Mouse (Mus musculus): Measurements from ENCODE around the gene Aifm1. TPM values are rescaled to one million over a fixed set of nuclear protein-coding genes. Genes with fewer than 3 reads are reported as not detected.
A peak's percentile ranks its signal among the peaks of the same experiment; 100 is the strongest.

The Aifm1 gene
- polyA plus RNA-seq, 1 experiment from 2014 or later, result 139 TPM

DNA sequence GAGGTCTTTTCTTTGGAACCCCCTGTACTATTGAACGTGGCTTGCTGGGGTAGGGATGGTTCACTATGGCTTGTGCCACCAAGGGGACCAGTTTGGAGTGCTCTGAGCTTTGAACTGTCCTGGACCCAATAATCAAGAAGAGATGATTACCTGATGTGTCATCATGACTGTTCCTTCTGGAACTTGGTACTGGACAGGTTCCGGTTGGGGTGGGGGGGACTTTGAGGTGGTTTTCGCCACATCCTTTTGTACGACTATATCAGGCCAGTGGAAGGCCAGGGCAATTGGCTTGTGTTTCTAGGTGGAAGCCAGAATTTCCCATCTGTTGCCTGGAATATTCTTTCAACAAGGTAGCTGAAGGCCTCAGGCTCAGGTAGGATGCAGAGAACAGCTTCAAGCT is 49.7 kb downstream of the Aifm1 start:
- H3K9me3 ChIP-seq (replicated peaks; ENCODE audit: control insufficient read depth, low read length), result no peaks in the 10 kb centered on the region
- no peak overlapping the region for H3K4me2 ChIP-seq (ENCODE audit: low read depth, low read length)
- no peak overlapping the region for H3K9ac ChIP-seq (ENCODE audit: low read length)
- ATAC-seq (replicated peaks; ENCODE audit: extremely low read depth, insufficient read depth, low FRiP score), result no peak
- no peak overlapping the region for H3K4me3 ChIP-seq (ENCODE audit: low read length)
- no peaks in the 10 kb centered on the region for H3K27me3 ChIP-seq (ENCODE audit: control insufficient read depth, insufficient read depth, low read length)
- H3K36me3 ChIP-seq (ENCODE audit: control insufficient read depth, insufficient read depth), result no peaks in the 10 kb centered on the region
- H3K27ac ChIP-seq (ENCODE audit: low read length), result no peak overlapping the region
- H3K4me1 ChIP-seq (ENCODE audit: control insufficient read depth, insufficient read depth, low read length), result peaks cover 8% of the 10 kb centered on the region
- 90% methylated on average over 4 of the region's 4 CpGs for WGBS

DNA sequence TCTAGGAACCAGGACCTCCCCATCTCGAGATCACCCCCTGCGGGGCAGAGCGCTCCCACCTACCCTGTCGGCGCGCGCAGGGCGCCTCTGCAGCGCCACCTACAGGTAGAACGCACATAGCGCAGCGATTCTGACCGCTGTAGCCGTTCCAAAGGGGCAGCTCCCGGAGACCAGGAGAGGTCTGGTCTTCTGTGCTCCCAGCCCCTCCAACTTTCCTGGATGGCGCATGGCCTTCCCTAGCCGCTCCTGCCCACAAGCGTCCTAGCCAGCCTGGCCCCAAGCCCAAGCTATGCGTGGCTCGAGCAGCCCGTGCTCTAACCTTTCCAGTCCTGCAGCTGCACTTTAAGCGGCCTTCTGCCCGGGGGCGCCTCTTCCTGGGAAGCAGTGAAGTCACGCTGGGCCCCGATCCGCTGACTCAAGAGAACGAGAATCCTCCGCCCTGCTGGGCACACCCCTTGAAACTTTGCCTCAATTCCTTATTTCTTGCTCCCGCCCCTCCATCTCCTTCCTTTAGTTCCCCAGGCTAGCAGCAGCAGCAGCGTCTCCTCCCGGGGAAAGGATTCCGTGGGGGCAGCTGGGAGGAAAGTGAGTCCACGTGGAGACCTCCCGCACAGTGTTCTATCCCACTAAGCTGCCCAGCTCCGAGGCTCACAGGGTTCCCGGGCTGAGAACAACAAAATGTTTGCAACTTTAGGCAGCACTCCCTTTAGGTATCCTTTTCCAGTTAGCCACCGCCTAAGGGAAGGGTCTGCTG is 50.4 kb downstream of the Aifm1 start, which contains the start of gene Elf4:
Gene Elf4, minus strand, starts transcription at position 379 of the 754 bp plus-strand sequence.
- 14% methylated on average over 38 of the region's 38 CpGs for WGBS
- peaks cover 5% of the 10 kb centered on the region for H3K4me1 ChIP-seq (ENCODE audit: control insufficient read depth, insufficient read depth, low read length)
- H3K9me3 ChIP-seq (replicated peaks; ENCODE audit: control insufficient read depth, low read length), result no peaks in the 10 kb centered on the region
- peak within 1 kb of the TSS; percentile 62 for H3K4me2 ChIP-seq (ENCODE audit: low read depth, low read length)
- peak; percentile 82 for ATAC-seq (replicated peaks; ENCODE audit: extremely low read depth, insufficient read depth, low FRiP score)
- H3K27me3 ChIP-seq (ENCODE audit: control insufficient read depth, insufficient read depth, low read length), result no peaks in the 10 kb centered on the region
- H3K36me3 ChIP-seq (ENCODE audit: control insufficient read depth, insufficient read depth), result no peaks in the 10 kb centered on the region
- H3K9ac ChIP-seq (ENCODE audit: low read length), result peak within 1 kb of the TSS; percentile 64
- peak within 1 kb of the TSS; percentile 42 for H3K4me3 ChIP-seq (ENCODE audit: low read length)
- H3K27ac ChIP-seq (ENCODE audit: low read length), result 0 out of 2 replicates have a peak within 1 kb of the TSS, but pooled peaks have one; percentile 15

DNA sequence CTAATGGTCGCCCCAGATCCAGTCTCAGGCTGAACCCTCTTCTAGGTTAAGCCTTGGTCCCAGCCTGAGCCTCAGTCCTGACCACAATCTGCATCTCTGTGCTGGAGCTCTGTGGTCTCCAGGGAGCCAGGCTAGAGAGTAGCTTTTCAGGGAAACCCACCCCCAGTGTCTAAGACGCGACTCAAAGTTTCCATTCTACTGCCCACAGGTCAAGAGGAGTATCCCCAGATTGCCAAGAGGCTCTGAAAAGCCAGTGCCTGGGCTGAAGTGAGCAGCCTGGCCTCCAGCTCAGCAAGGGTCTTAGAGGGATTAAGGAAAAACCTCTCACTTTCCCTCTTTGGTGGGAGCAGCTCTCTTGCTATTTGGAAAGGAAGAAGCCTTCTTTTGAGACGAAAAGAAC is 51.1 kb downstream of the Aifm1 start:
- Histone ChIP-seq H3K4me3 (ENCODE audit: low read length) (peak overlapping the region; percentile 42), H3K27ac (ENCODE audit: low read length) (no peak overlapping the region), H3K9ac (ENCODE audit: low read length) (peak overlapping the region; percentile 38; the same call in 1 of the 2 replicates), H3K36me3 (ENCODE audit: control insufficient read depth, insufficient read depth) (no peaks in the 10 kb centered on the region), H3K27me3 (ENCODE audit: control insufficient read depth, insufficient read depth, low read length) (no peaks in the 10 kb centered on the region), H3K9me3 (replicated peaks; ENCODE audit: control insufficient read depth, low read length) (no peaks in the 10 kb centered on the region), H3K4me2 (ENCODE audit: low read depth, low read length) (peak overlapping the region; percentile 62), H3K4me1 (ENCODE audit: control insufficient read depth, insufficient read depth, low read length) (peaks cover 5% of the 10 kb centered on the region)
- no peak for ATAC-seq (replicated peaks; ENCODE audit: extremely low read depth, insufficient read depth, low FRiP score)
- WGBS, result 30% methylated on average over 4 of the region's 4 CpGs

DNA sequence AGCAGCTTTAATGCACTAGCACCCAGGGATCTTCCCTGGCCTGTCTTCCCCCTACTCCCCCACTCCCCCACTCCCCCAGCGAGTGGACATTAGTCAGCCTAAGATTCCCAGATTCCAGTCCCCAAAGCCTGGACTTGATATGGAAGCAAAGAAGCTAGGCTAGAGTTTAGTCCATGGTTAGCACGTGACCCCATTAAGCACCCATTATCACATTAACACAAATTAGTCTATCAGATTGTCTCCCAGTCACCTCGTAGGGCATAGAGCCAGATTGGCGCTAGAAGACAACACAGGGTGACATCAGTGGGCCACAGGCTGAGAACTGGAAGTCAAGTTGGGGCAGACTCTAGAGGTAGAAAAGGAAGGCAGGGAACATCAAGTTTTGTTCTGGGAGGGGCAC is 52.4 kb downstream of the Aifm1 start:
- no peak for ATAC-seq (replicated peaks; ENCODE audit: extremely low read depth, insufficient read depth, low FRiP score)
- WGBS, result 47% methylated on average over 4 of the region's 4 CpGs
- no peaks in the 10 kb centered on the region for H3K27me3 ChIP-seq (ENCODE audit: control insufficient read depth, insufficient read depth, low read length)
- H3K4me2 ChIP-seq (ENCODE audit: low read depth, low read length), result no peak overlapping the region
- peaks cover 5% of the 10 kb centered on the region for H3K4me1 ChIP-seq (ENCODE audit: control insufficient read depth, insufficient read depth, low read length)
- H3K36me3 ChIP-seq (ENCODE audit: control insufficient read depth, insufficient read depth), result no peaks in the 10 kb centered on the region
- no peak overlapping the region for H3K4me3 ChIP-seq (ENCODE audit: low read length)
- H3K9ac ChIP-seq (ENCODE audit: low read length), result no peak overlapping the region
- H3K27ac ChIP-seq (ENCODE audit: low read length), result no peak overlapping the region
- no peaks in the 10 kb centered on the region for H3K9me3 ChIP-seq (replicated peaks; ENCODE audit: control insufficient read depth, low read length)

DNA sequence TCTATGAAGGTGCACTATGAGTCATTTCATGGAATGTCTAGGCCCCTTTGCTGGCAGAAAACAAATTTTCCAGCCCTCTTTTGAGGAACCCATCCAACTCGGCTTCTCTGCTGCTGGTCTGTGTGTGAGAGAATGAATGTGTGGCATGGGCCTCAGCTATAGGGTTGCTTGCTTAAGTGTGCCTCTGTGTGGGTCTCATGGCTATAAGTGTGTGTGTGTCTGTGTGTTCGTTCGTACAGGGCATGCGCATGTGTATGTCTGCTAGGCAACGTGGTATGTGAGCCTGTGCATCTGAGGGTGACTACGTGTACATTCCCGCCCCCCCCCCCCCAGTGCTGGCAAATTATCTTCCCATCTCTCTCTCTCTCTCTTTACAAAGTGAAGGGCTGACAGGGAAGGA is 52.9 kb downstream of the Aifm1 start:
- WGBS, result 56% methylated on average over 7 of the region's 7 CpGs
- no peaks in the 10 kb centered on the region for H3K27me3 ChIP-seq (ENCODE audit: control insufficient read depth, insufficient read depth, low read length)
- no peak overlapping the region for H3K27ac ChIP-seq (ENCODE audit: low read length)
- H3K4me2 ChIP-seq (ENCODE audit: low read depth, low read length), result no peak overlapping the region
- no peak overlapping the region for H3K4me3 ChIP-seq (ENCODE audit: low read length)
- no peaks in the 10 kb centered on the region for H3K9me3 ChIP-seq (replicated peaks; ENCODE audit: control insufficient read depth, low read length)
- peaks cover 5% of the 10 kb centered on the region for H3K4me1 ChIP-seq (ENCODE audit: control insufficient read depth, insufficient read depth, low read length)
- H3K9ac ChIP-seq (ENCODE audit: low read length), result no peak overlapping the region
- no peaks in the 10 kb centered on the region for H3K36me3 ChIP-seq (ENCODE audit: control insufficient read depth, insufficient read depth)
- no peak for ATAC-seq (replicated peaks; ENCODE audit: extremely low read depth, insufficient read depth, low FRiP score)

DNA sequence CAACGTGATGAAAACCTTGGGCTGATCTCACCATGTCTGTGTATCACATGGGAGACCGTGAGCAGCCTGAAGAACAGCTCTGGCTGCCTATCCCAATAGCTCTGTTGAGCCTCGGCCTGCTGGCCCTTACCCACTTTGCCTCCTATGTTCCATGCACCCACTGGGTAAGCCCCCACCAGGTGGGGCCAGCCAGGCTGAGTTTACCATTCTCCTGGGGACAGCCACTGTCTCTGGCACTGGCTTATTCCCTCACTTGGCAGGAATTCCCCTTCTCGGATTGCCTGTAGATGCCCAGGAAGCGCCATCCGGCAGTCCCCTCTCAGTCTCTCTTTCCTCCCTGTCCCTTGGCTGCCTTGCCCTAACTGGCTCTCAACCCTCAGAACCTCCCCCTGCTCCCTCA is 56.4 kb downstream of the Aifm1 start:
- Histone ChIP-seq H3K9me3 (replicated peaks; ENCODE audit: control insufficient read depth, low read length) (no peaks in the 10 kb centered on the region), H3K4me1 (ENCODE audit: control insufficient read depth, insufficient read depth, low read length) (peaks cover 10% of the 10 kb centered on the region), H3K36me3 (ENCODE audit: control insufficient read depth, insufficient read depth) (no peaks in the 10 kb centered on the region), H3K9ac (ENCODE audit: low read length) (no peak overlapping the region), H3K27me3 (ENCODE audit: control insufficient read depth, insufficient read depth, low read length) (no peaks in the 10 kb centered on the region), H3K4me3 (ENCODE audit: low read length) (no peak overlapping the region), H3K4me2 (ENCODE audit: low read depth, low read length) (no peak overlapping the region), H3K27ac (ENCODE audit: low read length) (no peak overlapping the region)
- ATAC-seq (replicated peaks; ENCODE audit: extremely low read depth, insufficient read depth, low FRiP score), result no peak
- WGBS, result 46% methylated on average over 6 of the region's 6 CpGs

DNA sequence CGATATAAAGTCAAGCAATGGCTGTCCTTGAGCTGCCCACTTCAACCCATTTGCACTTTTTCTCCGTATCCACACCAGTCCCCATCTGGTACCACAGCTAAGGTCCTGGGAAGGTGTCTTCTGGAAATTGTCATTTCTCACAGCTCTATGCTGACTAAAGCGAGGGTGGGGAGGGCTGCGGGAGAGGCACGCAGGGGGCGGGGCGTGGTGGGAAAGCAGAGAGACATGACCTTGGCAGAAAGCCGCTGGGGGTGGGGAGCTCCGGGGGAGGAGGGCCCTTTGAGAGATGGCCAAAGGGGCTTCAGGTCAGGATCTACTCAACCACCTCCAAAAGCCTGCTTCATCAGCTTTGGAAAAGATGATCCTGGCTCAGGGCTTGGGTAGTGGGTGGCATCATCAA is 58.3 kb downstream of the Aifm1 start:
- Histone ChIP-seq H3K27ac (ENCODE audit: low read length) (peak overlapping the region; percentile 94), H3K9ac (ENCODE audit: low read length) (peak overlapping the region; percentile 76), H3K36me3 (ENCODE audit: control insufficient read depth, insufficient read depth) (no peaks in the 10 kb centered on the region), H3K4me1 (ENCODE audit: control insufficient read depth, insufficient read depth, low read length) (peaks cover 20% of the 10 kb centered on the region), H3K4me2 (ENCODE audit: low read depth, low read length) (peak overlapping the region; percentile 65), H3K4me3 (ENCODE audit: low read length) (peak overlapping the region; percentile 72), H3K9me3 (replicated peaks; ENCODE audit: control insufficient read depth, low read length) (no peaks in the 10 kb centered on the region), H3K27me3 (ENCODE audit: control insufficient read depth, insufficient read depth, low read length) (no peaks in the 10 kb centered on the region)
- 13% methylated on average over 9 of the region's 9 CpGs for WGBS
- no peak for ATAC-seq (replicated peaks; ENCODE audit: extremely low read depth, insufficient read depth, low FRiP score)

DNA sequence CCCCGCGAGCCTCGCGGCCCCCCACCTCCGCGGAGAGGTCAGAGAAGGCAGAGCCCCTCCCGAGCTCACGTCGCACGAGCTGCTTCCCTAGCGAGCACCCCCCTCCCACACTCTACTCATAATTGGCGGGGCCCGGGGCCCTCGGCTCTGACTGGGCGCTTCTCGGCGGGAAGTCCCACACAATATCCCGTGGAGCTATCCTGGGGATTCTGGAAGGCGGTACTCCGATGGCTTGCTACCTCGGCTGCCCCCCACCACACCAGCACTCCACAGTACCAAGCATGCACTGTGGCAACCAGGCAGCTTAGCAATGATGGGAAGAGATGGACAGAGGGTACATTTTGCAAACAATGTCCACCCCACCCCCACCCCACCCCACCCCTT is 58.9 kb downstream of the Aifm1 start:
- Histone ChIP-seq H3K9ac (ENCODE audit: low read length) (peak overlapping the region; percentile 76), H3K27ac (ENCODE audit: low read length) (peak overlapping the region; percentile 94), H3K36me3 (ENCODE audit: control insufficient read depth, insufficient read depth) (no peaks in the 10 kb centered on the region), H3K4me3 (ENCODE audit: low read length) (peak overlapping the region; percentile 72), H3K4me1 (ENCODE audit: control insufficient read depth, insufficient read depth, low read length) (peaks cover 24% of the 10 kb centered on the region), H3K9me3 (replicated peaks; ENCODE audit: control insufficient read depth, low read length) (no peaks in the 10 kb centered on the region), H3K4me2 (ENCODE audit: low read depth, low read length) (peak overlapping the region; percentile 65), H3K27me3 (ENCODE audit: control insufficient read depth, insufficient read depth, low read length) (no peaks in the 10 kb centered on the region)
- ATAC-seq (replicated peaks; ENCODE audit: extremely low read depth, insufficient read depth, low FRiP score), result peak; percentile 53
- 10% methylated on average over 16 of the region's 21 CpGs for WGBS

DNA sequence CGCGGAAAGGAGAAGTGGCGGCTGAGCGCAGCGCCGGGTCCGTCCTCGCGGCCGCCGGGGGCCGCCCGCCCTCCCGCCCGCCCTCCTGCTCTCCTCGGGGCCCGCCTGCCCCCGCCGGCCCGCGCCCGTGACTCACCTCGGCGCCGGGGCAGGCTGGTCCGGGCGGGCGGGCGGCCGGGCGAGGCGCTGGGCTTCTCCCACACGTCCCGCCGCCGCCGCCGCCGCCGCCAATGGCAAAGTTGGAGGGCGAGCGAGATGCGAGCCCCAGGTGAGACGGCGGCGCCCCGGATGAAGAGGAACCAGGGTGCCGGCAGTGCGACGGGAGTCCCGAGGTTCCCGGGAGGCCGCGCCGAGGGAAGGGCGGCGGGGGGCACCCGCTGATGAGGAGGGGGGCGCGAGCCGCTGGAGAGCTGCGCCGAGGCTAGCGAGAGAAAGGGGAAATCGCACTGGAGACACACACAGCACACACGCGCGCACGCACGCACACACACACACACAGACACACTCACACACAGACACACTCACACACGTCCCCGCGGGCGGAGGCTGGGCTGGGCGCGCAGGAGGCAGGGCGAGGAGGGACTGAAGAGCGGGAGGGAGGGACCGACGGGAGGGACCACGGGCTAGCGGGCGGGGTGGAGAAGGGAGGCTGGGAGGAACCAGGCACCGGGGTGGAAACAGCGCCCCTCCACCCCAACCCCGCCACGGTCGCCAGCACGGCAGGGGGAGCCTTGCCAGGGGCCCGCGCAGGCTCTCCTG is 59.4 kb downstream of the Aifm1 start:
- Histone ChIP-seq H3K4me2 (ENCODE audit: low read depth, low read length) (peak overlapping the region; percentile 76), H3K9me3 (replicated peaks; ENCODE audit: control insufficient read depth, low read length) (no peaks in the 10 kb centered on the region), H3K36me3 (ENCODE audit: control insufficient read depth, insufficient read depth) (no peaks in the 10 kb centered on the region), H3K27me3 (ENCODE audit: control insufficient read depth, insufficient read depth, low read length) (no peaks in the 10 kb centered on the region), H3K4me3 (ENCODE audit: low read length) (peak overlapping the region; percentile 72), H3K27ac (ENCODE audit: low read length) (peak overlapping the region; percentile 94), H3K4me1 (ENCODE audit: control insufficient read depth, insufficient read depth, low read length) (peaks cover 26% of the 10 kb centered on the region), H3K9ac (ENCODE audit: low read length) (peak overlapping the region; percentile 87)
- 17% methylated on average over 51 of the region's 91 CpGs for whole genome bisulfite sequencing
- ATAC-seq (replicated peaks; ENCODE audit: extremely low read depth, insufficient read depth, low FRiP score), result peak; percentile 89
